Mouse (Mus musculus) myocyte (in vitro differentiated cells): ENCODE measurements around the gene Gm15517. TPM values are rescaled to one million over a fixed set of nuclear protein-coding genes. Genes with fewer than 3 reads are reported as not detected.

Experiments used
- H3K27me3 ChIP-seq: one replicate; pipeline ENCODE4 v1.6.1; 2011; ENCODE audit not compliant: control insufficient read depth, insufficient read depth, insufficient read length
- H3K36me3 ChIP-seq: one replicate; pipeline ENCODE4 v1.6.1; 2011; ENCODE audit not compliant: control insufficient read depth, insufficient read depth
- H3K4me2 ChIP-seq: one replicate; pipeline ENCODE4 v1.6.1; 2011; ENCODE audit warnings: low read depth, control low read depth
- H3K4me3 ChIP-seq: one replicate; pipeline ENCODE4 v1.5.1; 2011; ENCODE audit warnings: mild to moderate bottlenecking, control low read depth, moderate library complexity
- H3K79me2 ChIP-seq: one replicate; pipeline ENCODE4 v1.6.1; 2011; ENCODE audit not compliant: control insufficient read depth, insufficient read depth
- H3ac ChIP-seq: one replicate; pipeline ENCODE4 v1.6.1; 2011; ENCODE audit not compliant: control insufficient read depth, insufficient read length
- CEBPB ChIP-seq: IDR thresholded peaks from 2 replicates; pipeline ENCODE4 v1.6.1; 2011; ENCODE audit warnings: mild to moderate bottlenecking, moderate library complexity; ENCODE audit not compliant: poor library complexity, insufficient read depth, severe bottlenecking
- E2F4 ChIP-seq: IDR thresholded peaks from one replicate; pipeline ENCODE4 v1.6.1; 2011; ENCODE audit warnings: mild to moderate bottlenecking, control low read depth, moderate library complexity; ENCODE audit not compliant: insufficient read depth
- MAX ChIP-seq: IDR thresholded peaks from one replicate; pipeline ENCODE4 v1.6.1; 2011; ENCODE audit warnings: low read depth, mild to moderate bottlenecking, control low read depth
- MYOD1 ChIP-seq, 3 experiments: IDR thresholded peaks; one replicate each; pipeline ENCODE4 v1.6.1; 2011; ENCODE audit warnings: control low read depth in 2 of 3, low read depth in 2 of 3, mild to moderate bottlenecking in 2 of 3, moderate library complexity in 1 of 3; ENCODE audit not compliant: insufficient read length in 2 of 3, control insufficient read depth in 1 of 3
- MYOG ChIP-seq, 3 experiments: IDR thresholded peaks; one replicate each; pipeline ENCODE4 v1.6.1; 2011; ENCODE audit warnings: control low read depth in 2 of 3, low read depth in 2 of 3, mild to moderate bottlenecking in 2 of 3; ENCODE audit not compliant: insufficient read length in 2 of 3, control insufficient read depth in 1 of 3, insufficient read depth in 1 of 3
- POLR2A ChIP-seq: IDR thresholded peaks from one replicate; pipeline ENCODE4 v1.6.1; 2011; ENCODE audit warnings: low read depth, mild to moderate bottlenecking, control low read depth, moderate library complexity; ENCODE audit not compliant: insufficient read length
- POLR2AphosphoS2 ChIP-seq: IDR thresholded peaks from one replicate; pipeline ENCODE4 v1.6.1; 2011; ENCODE audit warnings: low read depth, control low read depth; ENCODE audit not compliant: insufficient read length
- REST ChIP-seq: IDR thresholded peaks from one replicate; pipeline ENCODE4 v1.6.1; 2011; ENCODE audit warnings: mild to moderate bottlenecking, control low read depth, moderate library complexity; ENCODE audit not compliant: insufficient read depth, insufficient read length
- SRF ChIP-seq: IDR thresholded peaks from one replicate; pipeline ENCODE4 v1.6.1; 2011; ENCODE audit warnings: low read depth; ENCODE audit not compliant: control insufficient read depth, insufficient read length
- TCF12 ChIP-seq: IDR thresholded peaks from one replicate; pipeline ENCODE4 v1.6.1; 2011; ENCODE audit warnings: mild to moderate bottlenecking, control low read depth; ENCODE audit not compliant: poor library complexity, insufficient read depth, severe bottlenecking
- TCF3 ChIP-seq: IDR thresholded peaks from one replicate; pipeline ENCODE4 v1.6.1; 2011; ENCODE audit warnings: low read depth, control low read depth; ENCODE audit not compliant: insufficient read length
- USF1 ChIP-seq: IDR thresholded peaks from one replicate; pipeline ENCODE4 v1.6.1; 2011; ENCODE audit warnings: low read depth, mild to moderate bottlenecking, control low read depth, moderate library complexity
- polyA plus RNA-seq: library from polyadenylated mRNA; unstranded; fragments of >200 nt; fragmentation: generic; extraction: Trizol; gene quantifications from one replicate; pipeline ENCODE4 v1.2.1, GENCODE M21; 2012; ENCODE audit warnings: missing spikeins

Gene Gm15517
- polyA plus RNA-seq, 1 experiment, result not detected

DNA sequence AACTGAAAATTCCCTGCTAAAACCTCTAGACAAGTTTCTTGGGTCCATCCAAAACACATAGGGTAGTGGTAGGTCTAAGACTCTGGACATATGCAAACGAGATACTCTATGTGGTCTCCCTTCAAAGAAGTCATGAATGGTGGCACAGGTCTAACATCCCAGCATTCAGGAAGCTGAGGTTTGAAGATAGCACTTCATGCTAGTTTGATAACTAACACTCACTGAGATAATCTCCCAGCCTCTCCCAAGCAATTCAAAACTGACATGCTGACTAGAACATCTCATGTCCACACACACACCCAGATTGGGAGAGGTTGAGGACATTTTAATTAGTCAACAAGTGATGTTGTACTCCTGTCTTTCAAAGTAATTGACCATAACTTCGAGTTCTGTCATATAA is 21.3 kb upstream of the Gm15517 start:
- no peak overlapping the region for H3K4me3 ChIP-seq
- no peak overlapping the region for H3ac ChIP-seq
- H3K4me2 ChIP-seq, result no peak overlapping the region
- TF ChIP-seq POLR2AphosphoS2 (no peak), CEBPB (no peak), MYOG (IDR thresholded peaks at IDR 0.05; ENCODE audit: control insufficient read depth in 1 of 3, insufficient read depth in 1 of 3, insufficient read length in 2 of 3, low read depth in 2 of 3) (no peak), POLR2A (no peak), SRF (no peak), REST (no peak), E2F4 (no peak), TCF3 (no peak), USF1 (no peak), TCF12 (no peak), MAX (no peak), MYOD1 (IDR thresholded peaks at IDR 0.05; ENCODE audit: control insufficient read depth in 1 of 3, insufficient read length in 2 of 3, low read depth in 2 of 3) (no peak)
- H3K27me3 ChIP-seq, result peaks cover 25% of the 10 kb centered on the region
- H3K79me2 ChIP-seq, result no peaks in the 10 kb centered on the region
- no peaks in the 10 kb centered on the region for H3K36me3 ChIP-seq

DNA sequence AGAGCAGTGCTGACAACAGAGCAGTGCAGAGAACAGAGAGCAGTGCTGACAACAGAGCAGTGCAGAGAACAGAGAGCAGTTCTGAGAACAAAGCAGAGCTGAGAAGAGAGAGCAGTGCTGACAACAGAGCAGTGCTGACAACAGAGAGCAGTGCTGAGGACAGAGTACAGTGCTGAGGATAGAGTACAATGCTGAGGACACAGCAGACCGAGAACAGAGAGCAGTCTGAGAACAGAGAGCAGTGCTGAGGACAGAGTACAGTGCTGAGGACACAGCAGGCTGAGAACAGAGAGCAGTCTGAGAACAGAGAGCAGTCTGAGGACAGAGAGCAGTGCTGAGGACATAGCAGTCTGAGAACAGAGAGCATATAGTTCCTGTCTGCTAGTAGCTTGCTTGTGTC is 20.5 kb upstream of the Gm15517 start:
- Histone ChIP-seq H3K79me2 (peaks cover 1% of the 10 kb centered on the region), H3K27me3 (peaks cover 21% of the 10 kb centered on the region), H3K4me3 (no peak overlapping the region), H3K36me3 (no peaks in the 10 kb centered on the region), H3K4me2 (no peak overlapping the region), H3ac (no peak overlapping the region)
- TF ChIP-seq MAX, result no peak
- TF ChIP-seq TCF3, result no peak
- TF ChIP-seq POLR2A, result no peak
- TF ChIP-seq CEBPB, result no peak
- no peak for TF ChIP-seq MYOD1 (IDR thresholded peaks at IDR 0.05; ENCODE audit: control insufficient read depth in 1 of 3, insufficient read length in 2 of 3, low read depth in 2 of 3)
- no peak for TF ChIP-seq TCF12
- TF ChIP-seq REST, result no peak
- no peak for TF ChIP-seq MYOG (IDR thresholded peaks at IDR 0.05; ENCODE audit: control insufficient read depth in 1 of 3, insufficient read depth in 1 of 3, insufficient read length in 2 of 3, low read depth in 2 of 3)
- TF ChIP-seq POLR2AphosphoS2, result no peak
- TF ChIP-seq USF1, result no peak
- TF ChIP-seq SRF, result no peak
- no peak for TF ChIP-seq E2F4

DNA sequence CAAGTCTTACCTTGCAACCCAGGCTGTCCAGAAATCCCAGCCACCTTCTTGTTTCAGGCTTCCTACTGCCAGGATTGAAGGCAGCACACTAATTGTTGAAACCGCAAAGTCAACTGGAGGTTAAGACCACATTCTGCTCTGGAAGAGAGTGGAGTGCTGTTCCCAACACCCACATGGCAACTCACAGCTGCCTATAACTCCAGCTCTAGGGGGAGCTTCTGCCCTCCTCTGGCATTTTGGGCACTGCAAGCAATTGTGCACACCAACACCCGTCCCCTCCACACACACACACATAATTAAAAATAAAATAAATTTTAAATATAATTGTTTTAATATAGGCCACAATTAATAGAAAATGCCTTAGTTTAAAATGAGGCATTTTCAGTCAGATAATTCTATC is 20.1 kb upstream of the Gm15517 start:
- Histone ChIP-seq H3K27me3 (peaks cover 16% of the 10 kb centered on the region), H3K79me2 (peaks cover 4% of the 10 kb centered on the region), H3K4me3 (no peak overlapping the region), H3ac (no peak overlapping the region), H3K4me2 (no peak overlapping the region), H3K36me3 (no peaks in the 10 kb centered on the region)
- TF ChIP-seq CEBPB (no peak), TCF12 (no peak), TCF3 (no peak), MYOD1 (IDR thresholded peaks at IDR 0.05; ENCODE audit: control insufficient read depth in 1 of 3, insufficient read length in 2 of 3, low read depth in 2 of 3) (no peak)

DNA sequence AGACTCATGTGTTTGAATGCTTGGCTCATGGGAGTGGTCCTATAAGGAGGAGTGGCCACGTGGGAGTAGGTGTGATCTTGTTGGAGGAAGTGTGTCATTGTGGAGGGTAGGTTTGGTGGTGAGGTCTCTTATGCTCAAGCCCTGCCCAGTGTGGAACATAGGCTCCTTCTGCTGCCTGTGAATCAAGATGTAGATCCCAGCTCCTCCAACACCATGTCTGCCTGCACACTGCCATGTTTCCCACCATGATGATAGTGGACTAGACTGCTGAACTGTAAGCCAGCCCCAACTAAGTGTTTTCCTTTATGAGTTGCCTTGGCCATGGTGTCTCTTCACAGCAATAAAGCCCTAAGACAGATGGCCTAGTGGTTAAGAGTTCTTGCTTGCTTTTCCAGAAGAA is 17.2 kb upstream of the Gm15517 start:
- Histone ChIP-seq H3K27me3 (peaks cover 7% of the 10 kb centered on the region), H3K4me2 (no peak overlapping the region), H3ac (no peak overlapping the region), H3K36me3 (peaks cover 6% of the 10 kb centered on the region), H3K79me2 (peaks cover 29% of the 10 kb centered on the region), H3K4me3 (no peak overlapping the region)
- TF ChIP-seq CEBPB (no peak), POLR2AphosphoS2 (no peak), POLR2A (no peak), MYOG (IDR thresholded peaks at IDR 0.05; ENCODE audit: control insufficient read depth in 1 of 3, insufficient read depth in 1 of 3, insufficient read length in 2 of 3, low read depth in 2 of 3) (no peak)

DNA sequence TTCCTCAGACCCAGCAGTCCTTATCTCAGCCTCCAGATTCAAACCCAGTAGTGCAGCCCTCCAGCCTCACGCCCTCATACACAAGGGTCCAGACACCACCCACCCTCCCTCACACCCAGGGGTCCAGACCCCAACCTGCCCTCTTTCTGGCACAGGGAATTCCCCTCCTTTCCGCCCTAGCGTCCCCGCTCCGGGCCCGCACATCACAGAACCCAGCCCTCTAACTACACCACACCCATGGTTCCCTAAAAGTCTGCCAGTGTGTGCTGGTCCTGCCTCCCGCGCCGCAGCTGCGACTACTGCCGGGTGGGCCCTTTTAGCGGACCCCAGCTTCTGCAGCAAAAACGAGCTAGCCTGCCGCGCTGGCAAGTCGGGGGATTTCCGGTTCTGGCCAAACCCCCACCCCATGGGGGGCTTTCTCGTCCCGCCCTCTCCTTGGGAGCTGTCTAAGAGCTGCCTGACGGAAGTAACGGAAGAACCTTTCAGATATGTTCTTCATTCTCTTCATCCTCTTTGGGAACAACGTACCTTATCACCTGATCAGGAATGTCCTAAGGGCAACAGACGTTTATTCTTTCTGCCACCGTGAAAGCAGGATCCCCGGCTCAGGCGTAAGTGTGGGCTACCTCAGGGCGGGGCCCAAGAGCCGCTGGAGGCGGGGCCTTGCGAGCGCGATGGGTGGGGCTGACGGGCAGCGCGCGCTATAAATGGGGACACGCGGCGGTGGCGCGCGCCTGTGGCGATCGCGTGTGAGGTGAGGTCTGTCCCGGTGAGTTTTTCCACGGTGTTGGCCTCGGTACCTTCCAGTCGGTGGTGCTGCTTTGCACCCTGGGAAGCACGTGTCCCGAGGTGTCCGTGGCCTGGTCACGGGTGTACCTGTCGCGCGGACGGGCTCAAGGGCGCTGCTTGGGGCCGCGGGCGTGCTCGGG is 14.9 kb upstream of the Gm15517 start, which contains the start of the genes 1700028J19Rik and 2410002F23Rik:
Gene 1700028J19Rik, minus strand, starts transcription at position 641 of the 929 bp plus-strand sequence.
Gene 2410002F23Rik, plus strand, starts transcription at position 668 of the 929 bp plus-strand sequence.
- H3K4me2 ChIP-seq, result peak within 1 kb of the TSS; percentile 89
- no peaks in the 10 kb centered on the region for H3K27me3 ChIP-seq
- H3K36me3 ChIP-seq, result peaks cover 20% of the 10 kb centered on the region
- H3K79me2 ChIP-seq, result peaks cover 31% of the 10 kb centered on the region
- peak within 1 kb of the TSS; percentile 61 for H3ac ChIP-seq
- TF ChIP-seq E2F4 (peak; percentile 60), MYOG (IDR thresholded peaks at IDR 0.05; ENCODE audit: control insufficient read depth in 1 of 3, insufficient read depth in 1 of 3, insufficient read length in 2 of 3, low read depth in 2 of 3) (peak in 1 of 3 experiments; percentile 39), TCF3 (no peak), MYOD1 (IDR thresholded peaks at IDR 0.05; ENCODE audit: control insufficient read depth in 1 of 3, insufficient read length in 2 of 3, low read depth in 2 of 3) (peak in 2 of 3 experiments; percentile 2 to 19), USF1 (no peak), CEBPB (no peak), SRF (no peak), POLR2AphosphoS2 (peak; percentile 100), TCF12 (no peak), MAX (peak; percentile 100), POLR2A (peak; percentile 100), REST (no peak)
- peak within 1 kb of the TSS; percentile 93 for H3K4me3 ChIP-seq
